Mouse (Mus musculus) thymus, adult 2 months (tissue): ENCODE data around the gene 6030458C11Rik.

Source experiments
- CTCF ChIP-seq: fragments of 200-500 bp; IDR thresholded peaks from 2 replicates; pipeline ENCODE4 v1.5.1; 2012; ENCODE audit warnings: mild to moderate bottlenecking, control low read depth, low read length, moderate library complexity, borderline replicate concordance; ENCODE audit not compliant: control insufficient read depth, poor library complexity, insufficient read depth; ENCODE audit errors: extremely low read depth
- POLR2A ChIP-seq: fragments of 200-500 bp; IDR thresholded peaks from 2 replicates; pipeline ENCODE4 v1.6.1; 2012; ENCODE audit warnings: mild to moderate bottlenecking, low read length, control low read depth, moderate library complexity; ENCODE audit not compliant: control insufficient read depth, poor library complexity, insufficient read depth; ENCODE audit errors: extremely low read depth

GRCm38 (mm10) chr15:12774149-12774753, 50.2 kb downstream of the 6030458C11Rik start:
- TF ChIP-seq CTCF (no peak), POLR2A (no peak)
